Mouse (Mus musculus): Measurements from ENCODE around the gene Vps25.

Gene Vps25

GRCm38 (mm10) chr11:101277381-101278222 lies 24.1 kb downstream of the Vps25 start:
- no peak for DNase-seq

GRCm38 (mm10) chr11:101278223-101279192 lies 25.0 kb downstream of the Vps25 start, which contains the start of the genes Cntd1 and Coa3:
Gene Cntd1 (plus strand): TSS chr11:101279012.
Gene Coa3 (minus strand): TSS chr11:101279114.
- DNase-seq, result peak; percentile 86

- DNase-seq, result no peak
These were observed 25.7 kb downstream of the Vps25 start for GRCm38 (mm10) chr11:101279193-101279569.

- no peak for DNase-seq
These were observed 27.3 kb downstream of the Vps25 start for GRCm38 (mm10) chr11:101280837-101281236.

- no peak for DNase-seq
These were observed 29.4 kb downstream of the Vps25 start for GRCm38 (mm10) chr11:101282896-101283295.

- DNase-seq, result no peak
These were observed 30.3 kb downstream of the Vps25 start for GRCm38 (mm10) chr11:101283805-101284204.

- DNase-seq, result no peak
These were observed 33.8 kb downstream of the Vps25 start for GRCm38 (mm10) chr11:101287306-101287705.

GRCm38 (mm10) chr11:101291231-101291630 lies 37.7 kb downstream of the Vps25 start:
- no peak for DNase-seq

- DNase-seq, result no peak
These were observed 41.7 kb downstream of the Vps25 start for GRCm38 (mm10) chr11:101295191-101295590.

GRCm38 (mm10) chr11:101300881-101301280 lies 47.4 kb downstream of the Vps25 start:
- DNase-seq, result no peak

GRCm38 (mm10) chr11:101301299-101302003 lies 47.9 kb downstream of the Vps25 start:
- DNase-seq, result no peak

- DNase-seq, result peak; percentile 94
These were observed 48.7 kb downstream of the Vps25 start, which contains the start of gene Becn1 for GRCm38 (mm10) chr11:101302004-101302798. Gene Becn1 (minus strand): TSS chr11:101302286.

- DNase-seq, result no peak
These were observed 54.2 kb downstream of the Vps25 start for GRCm38 (mm10) chr11:101307744-101308143.

Data from right cerebral cortex, postnatal 25 days (tissue).